Mouse (Mus musculus): Measurements from ENCODE around the gene Lbh.

DNA sequence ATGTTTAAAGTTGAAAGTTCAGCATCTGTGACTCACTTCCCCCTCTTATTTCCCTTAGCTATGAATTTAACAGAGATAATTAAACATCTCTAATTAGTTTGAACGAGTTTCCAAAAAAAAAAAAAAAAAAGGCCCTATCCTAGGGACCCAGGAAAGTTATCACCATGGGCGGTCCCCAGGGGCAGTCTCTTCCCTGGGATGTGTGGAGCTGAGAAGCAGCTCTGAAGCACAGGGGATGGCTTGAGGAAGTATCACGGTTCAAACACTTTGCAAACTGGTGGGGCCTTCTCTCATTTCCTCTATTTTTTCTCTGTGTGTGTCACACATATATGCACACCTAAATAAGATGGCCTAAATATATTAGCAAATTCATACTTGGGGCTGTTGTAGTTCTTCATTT lies 48.8 kb downstream of the Lbh start:
- no peak for TF ChIP-seq CTCF (IDR thresholded peaks at IDR 0.05)
- TF ChIP-seq POLR2A (IDR thresholded peaks at IDR 0.05; ENCODE audit: insufficient read depth, low read depth, low read length), result no peak
